Mouse (Mus musculus): ENCODE results near the gene Casr.

- TF ChIP-seq FLI1 (IDR thresholded peaks at IDR 0.05; ENCODE audit: low read length) = no peak
- TF ChIP-seq GATA1 (IDR thresholded peaks at IDR 0.05; ENCODE audit: borderline replicate concordance, low read length) = no peak
Measured at GRCm38 (mm10) chr16:36598265-36598664, 36.3 kb upstream of the Casr start.
